Mouse (Mus musculus) kidney, postnatal 0 days (tissue): ENCODE measurements around the gene Sh3glb2. TPM values are rescaled to one million over a fixed set of nuclear protein-coding genes. Genes with fewer than 3 reads are reported as not detected.

Experiments used
- ATAC-seq: fragments of 200-750 bp; cut with Nextera tagmentation; replicated peaks from 2 replicates; pipeline ENCODE4 v1.8.0; 2017; ENCODE audit warnings: low read depth, moderate number of reproducible peaks, moderate TSS enrichment, moderate library complexity; ENCODE audit not compliant: low FRiP score
- DNase-seq: peaks from one replicate; pipeline ENCODE4 v3.0.0-alpha.2; 2016; ENCODE audit warnings: low spot score
- H3K27ac ChIP-seq: fragments of 300-500 bp; sonication (generic); 2 replicates; pipeline ENCODE4 v1.5.1; 2014; ENCODE audit warnings: mild to moderate bottlenecking
- H3K27me3 ChIP-seq: fragments of 300-500 bp; sonication (generic); 2 replicates; pipeline ENCODE4 v1.6.1; 2014; ENCODE audit warnings: low read length, mixed read lengths; ENCODE audit not compliant: insufficient read depth
- H3K36me3 ChIP-seq: fragments of 300-500 bp; sonication (generic); 2 replicates; pipeline ENCODE4 v1.6.1; 2014; ENCODE audit warnings: low read length, mixed read lengths; ENCODE audit not compliant: insufficient read depth
- H3K4me1 ChIP-seq: fragments of 300-500 bp; sonication (generic); replicated peaks from 2 replicates; pipeline ENCODE4 v1.6.1; 2014; ENCODE audit warnings: antibody characterized with exemption, low read length, mixed read lengths; ENCODE audit not compliant: insufficient read depth
- H3K4me2 ChIP-seq: fragments of 300-500 bp; sonication (generic); 2 replicates; pipeline ENCODE4 v1.6.1; 2014; ENCODE audit warnings: mild to moderate bottlenecking, low read length, moderate library complexity, mixed read lengths
- H3K4me3 ChIP-seq: fragments of 300-500 bp; sonication (generic); replicated peaks from 2 replicates; pipeline ENCODE4 v1.5.1; 2014; ENCODE audit warnings: low read depth, low read length
- H3K9ac ChIP-seq: fragments of 300-500 bp; sonication (generic); 2 replicates; pipeline ENCODE4 v1.6.1; 2014; ENCODE audit warnings: low read depth, low read length
- H3K9me3 ChIP-seq: fragments of 300-500 bp; sonication (generic); replicated peaks from 2 replicates; pipeline ENCODE4 v1.6.1; 2016; ENCODE audit warnings: low read length, inconsistent platforms, mixed read lengths
- CTCF ChIP-seq: IDR thresholded peaks from 2 replicates; pipeline ENCODE4 v1.5.1; 2016; ENCODE audit warnings: antibody characterized with exemption, low read depth, mild to moderate bottlenecking, moderate library complexity
- WGBS: fragments of 180-500 bp; shearing (Covaris S2); extraction: QIAGEN DNeasy Blood & Tissue Kit; methylation state at CpG from one replicate; pipeline ENCODE4 v1.1.7; 2014; 5-methylcytosine and 5-hydroxymethylcytosine counted together
- microRNA-seq: library from miRNA; unstranded; fragments of <30 nt; microRNA quantifications from one replicate; pipeline ENCODE4, GENCODE M21; 2016
- polyA plus RNA-seq: library from polyadenylated mRNA; unstranded; fragments of >200 nt; fragmentation: Nextera tagmentation; extraction: Ambion mirVana; gene quantifications from 2 replicates; pipeline ENCODE4 v1.2.1, GENCODE M21; 2015

Sh3glb2 gene
- polyA plus RNA-seq, 1 experiment from 2014 or later, result 65.1 TPM

- Histone ChIP-seq H3K4me3 (no peak overlapping the region), H3K27me3 (no peaks in the 10 kb centered on the region), H3K27ac (no peak overlapping the region), H3K36me3 (peaks cover 58% of the 10 kb centered on the region), H3K4me1 (no peaks in the 10 kb centered on the region), H3K4me2 (no peak overlapping the region), H3K9ac (no peak overlapping the region), H3K9me3 (no peaks in the 10 kb centered on the region)
- DNase-seq, result peak; percentile 8
- TF ChIP-seq CTCF, result peak; percentile 16; the same call in 1 of the 2 replicates
- no peak for ATAC-seq
- WGBS, result 93% methylated on average over 4 of the region's 4 CpGs
Observed at GRCm38 (mm10) chr2:30316136-30316535, 43.0 kb downstream of the Sh3glb2 start.

GRCm38 (mm10) chr2:30311481-30311880 lies 47.7 kb downstream of the Sh3glb2 start:
- Histone ChIP-seq H3K36me3 (peaks cover 70% of the 10 kb centered on the region), H3K4me2 (no peak overlapping the region), H3K27ac (no peak overlapping the region), H3K4me1 (no peaks in the 10 kb centered on the region), H3K4me3 (no peak overlapping the region), H3K9me3 (no peaks in the 10 kb centered on the region), H3K27me3 (no peaks in the 10 kb centered on the region), H3K9ac (no peak overlapping the region)
- DNase-seq (no peak), ATAC-seq (no peak)
- TF ChIP-seq CTCF, result no peak
- WGBS, result 86% methylated on average over 2 of the region's 2 CpGs

GRCm38 (mm10) chr2:30309351-30309750 lies 49.8 kb downstream of the Sh3glb2 start:
- Histone ChIP-seq H3K27me3 (no peaks in the 10 kb centered on the region), H3K36me3 (peaks cover 64% of the 10 kb centered on the region), H3K4me3 (no peak overlapping the region), H3K27ac (no peak overlapping the region), H3K9ac (no peak overlapping the region), H3K9me3 (no peaks in the 10 kb centered on the region), H3K4me1 (no peaks in the 10 kb centered on the region), H3K4me2 (no peak overlapping the region)
- ATAC-seq (no peak), DNase-seq (no peak)
- TF ChIP-seq CTCF, result no peak
- WGBS, result 90% methylated on average over 3 of the region's 3 CpGs

GRCm38 (mm10) chr2:30306087-30306486 lies 53.0 kb downstream of the Sh3glb2 start:
- no peaks in the 10 kb centered on the region for H3K4me1 ChIP-seq
- H3K27ac ChIP-seq, result no peak overlapping the region
- DNase-seq (no peak), ATAC-seq (no peak)
- no peaks in the 10 kb centered on the region for H3K27me3 ChIP-seq
- H3K9ac ChIP-seq, result no peak overlapping the region
- 92% methylated on average over 7 of the region's 7 CpGs for WGBS
- H3K4me3 ChIP-seq, result no peak overlapping the region
- no peak for TF ChIP-seq CTCF
- H3K4me2 ChIP-seq, result no peak overlapping the region
- peaks cover 71% of the 10 kb centered on the region for H3K36me3 ChIP-seq
- no peaks in the 10 kb centered on the region for H3K9me3 ChIP-seq

GRCm38 (mm10) chr2:30299966-30300365 lies 59.2 kb downstream of the Sh3glb2 start:
- no peak for ATAC-seq
- H3K9me3 ChIP-seq, result no peaks in the 10 kb centered on the region
- no peak overlapping the region for H3K4me2 ChIP-seq
- H3K36me3 ChIP-seq, result peaks cover 42% of the 10 kb centered on the region
- H3K27me3 ChIP-seq, result no peaks in the 10 kb centered on the region
- H3K9ac ChIP-seq, result no peak overlapping the region
- H3K4me3 ChIP-seq, result no peak overlapping the region
- no peak for TF ChIP-seq CTCF
- no peak overlapping the region for H3K27ac ChIP-seq
- no peaks in the 10 kb centered on the region for H3K4me1 ChIP-seq
- DNase-seq, result no peak
- WGBS, result 88% methylated on average over 5 of the region's 5 CpGs

- no peak overlapping the region for H3K9ac ChIP-seq
- WGBS, result 83% methylated on average over 3 of the region's 3 CpGs
- ATAC-seq, result no peak
- H3K4me3 ChIP-seq, result no peak overlapping the region
- no peaks in the 10 kb centered on the region for H3K9me3 ChIP-seq
- peak; percentile 54; the same call in 1 of the 2 replicates for TF ChIP-seq CTCF
- H3K4me1 ChIP-seq, result no peaks in the 10 kb centered on the region
- H3K27me3 ChIP-seq, result no peaks in the 10 kb centered on the region
- no peak overlapping the region for H3K27ac ChIP-seq
- peak; percentile 15 for DNase-seq
- peaks cover 37% of the 10 kb centered on the region for H3K36me3 ChIP-seq
- no peak overlapping the region for H3K4me2 ChIP-seq
Observed at GRCm38 (mm10) chr2:30299525-30299924, 59.6 kb downstream of the Sh3glb2 start.

Small RNAs within 50 kb of the gene (microRNA-seq; reads per million reads assigned to microRNA genes)
- not detected for gene Gm47292

Other genes with a start within 250 kb of the Sh3glb2 start
- gene Zer1, start 234.8 kb downstream of the Sh3glb2 start, polyA plus RNA-seq, result 4.4 and 4.9 TPM in 2 replicates
- 6.4 and 6.6 TPM in 2 replicates for gene Tbc1d13, start 225.6 kb downstream of the Sh3glb2 start, polyA plus RNA-seq
- 53.5 and 58.2 TPM in 2 replicates for gene Endog, start 187.8 kb downstream of the Sh3glb2 start, polyA plus RNA-seq
- 41.8 and 44.7 TPM in 2 replicates for gene Spout1, start 180.9 kb downstream of the Sh3glb2 start, polyA plus RNA-seq
- 22.7 and 22.9 TPM in 2 replicates for gene Kyat1, start 153.5 kb downstream of the Sh3glb2 start, polyA plus RNA-seq
- gene Lrrc8a, start 121.6 kb downstream of the Sh3glb2 start, polyA plus RNA-seq, result 50.2 and 51.3 TPM in 2 replicates
- 0.20 and 0.29 TPM in 2 replicates for gene Gm28035, start 118.8 kb downstream of the Sh3glb2 start, polyA plus RNA-seq
- 18.9 and 19.2 TPM in 2 replicates for gene Phyhd1, start 93.1 kb downstream of the Sh3glb2 start, polyA plus RNA-seq
- gene Gm28038, start 78.3 kb downstream of the Sh3glb2 start, polyA plus RNA-seq, result not detected in 2 replicates
- 33.8 and 36.3 TPM in 2 replicates for gene Dolk, start 73.0 kb downstream of the Sh3glb2 start, polyA plus RNA-seq
- gene Nup188, start 72.9 kb downstream of the Sh3glb2 start, polyA plus RNA-seq, result 17.3 and 17.5 TPM in 2 replicates
- gene Miga2, start 4.9 kb upstream of the Sh3glb2 start, polyA plus RNA-seq, result 22.2 and 22.8 TPM in 2 replicates
- 23.4 and 24.5 TPM in 2 replicates for gene Dolpp1, start 32.9 kb upstream of the Sh3glb2 start, polyA plus RNA-seq
- gene Crat, start 56.5 kb upstream of the Sh3glb2 start, polyA plus RNA-seq, result 42.9 and 49.2 TPM in 2 replicates
- gene Ptpa, start 56.7 kb upstream of the Sh3glb2 start, polyA plus RNA-seq, result 131 and 142 TPM in 2 replicates
- gene Ier5l, start 114.9 kb upstream of the Sh3glb2 start, polyA plus RNA-seq, result 3.5 and 8.1 TPM in 2 replicates
- 2.1 and 2.7 TPM in 2 replicates for gene Cstad, start 235.7 kb upstream of the Sh3glb2 start, polyA plus RNA-seq